Mouse (Mus musculus): Measurements from ENCODE around the gene Cbr3. TPM values are rescaled to one million over a fixed set of nuclear protein-coding genes. Genes with fewer than 3 reads are reported as not detected.

The Cbr3 gene
- polyA plus RNA-seq, 1 experiment from 2014 or later, result 1.7 TPM

- no peak overlapping the region for H3K4me3 ChIP-seq (replicated peaks; ENCODE audit: low read length)
- no peaks in the 10 kb centered on the region for H3K36me3 ChIP-seq (replicated peaks; ENCODE audit: control insufficient read depth, insufficient read depth)
- H3K4me1 ChIP-seq (replicated peaks; ENCODE audit: control insufficient read depth, insufficient read depth, low read length), result no peaks in the 10 kb centered on the region
- H3K27me3 ChIP-seq (ENCODE audit: control insufficient read depth, insufficient read depth, low read length), result peaks cover 16% of the 10 kb centered on the region
- DNase-seq (ENCODE audit: low spot score), result no peak
- no peak overlapping the region for H3K27ac ChIP-seq
- H3K9me3 ChIP-seq (ENCODE audit: control insufficient read depth, low read length), result no peaks in the 10 kb centered on the region
- no peak overlapping the region for H3K9ac ChIP-seq
- ATAC-seq (ENCODE audit: low FRiP score), result no peak
- 89% methylated on average over 7 of the region's 7 CpGs for WGBS
- no peak overlapping the region for H3K4me2 ChIP-seq (replicated peaks)
These were observed 24.1 kb downstream of the Cbr3 start for GRCm38 (mm10) chr16:93707116-93707515.

- WGBS, result 84% methylated on average over 1 of the region's 1 CpGs
These were observed 26.2 kb downstream of the Cbr3 start for GRCm38 (mm10) chr16:93709217-93709616.

GRCm38 (mm10) chr16:93710924-93711323 is 27.9 kb downstream of the Cbr3 start:
- Histone ChIP-seq H3K4me1 (replicated peaks; ENCODE audit: control insufficient read depth, insufficient read depth, low read length) (peaks cover 6% of the 10 kb centered on the region; the same call in 1 of the 2 replicates), H3K9me3 (ENCODE audit: control insufficient read depth, low read length) (no peaks in the 10 kb centered on the region), H3K36me3 (replicated peaks; ENCODE audit: control insufficient read depth, insufficient read depth) (peaks cover under 1% of the 10 kb centered on the region; the same call in 1 of the 2 replicates), H3K27ac (peak overlapping the region; percentile 58; the same call in 1 of the 2 replicates), H3K4me3 (replicated peaks; ENCODE audit: low read length) (peak overlapping the region; percentile 83), H3K4me2 (replicated peaks) (peak overlapping the region; percentile 71), H3K27me3 (ENCODE audit: control insufficient read depth, insufficient read depth, low read length) (peaks cover 16% of the 10 kb centered on the region), H3K9ac (peak overlapping the region; percentile 21)
- DNase-seq (ENCODE audit: low spot score) (peak; percentile 86), ATAC-seq (ENCODE audit: low FRiP score) (peak; percentile 51)
- under 1% methylated on average over 11 of the region's 11 CpGs for WGBS

More at GRCm38 (mm10) chr16:93709217-93709616, 26.2 kb downstream of the Cbr3 start:
- Histone ChIP-seq H3K27me3 (ENCODE audit: control insufficient read depth, insufficient read depth, low read length) (peaks cover 16% of the 10 kb centered on the region), H3K4me3 (replicated peaks; ENCODE audit: low read length) (no peak overlapping the region), H3K27ac (no peak overlapping the region), H3K4me2 (replicated peaks) (no peak overlapping the region), H3K36me3 (replicated peaks; ENCODE audit: control insufficient read depth, insufficient read depth) (no peaks in the 10 kb centered on the region), H3K4me1 (replicated peaks; ENCODE audit: control insufficient read depth, insufficient read depth, low read length) (peaks cover 6% of the 10 kb centered on the region; the same call in 1 of the 2 replicates), H3K9me3 (ENCODE audit: control insufficient read depth, low read length) (no peaks in the 10 kb centered on the region), H3K9ac (no peak overlapping the region)
- DNase-seq (ENCODE audit: low spot score) (no peak), ATAC-seq (ENCODE audit: low FRiP score) (no peak)

GRCm38 (mm10) chr16:93711411-93712188 is 28.6 kb downstream of the Cbr3 start, which contains the start of gene Dop1b:
Gene Dop1b, plus strand, starts transcription at chr16:93711904.
- ATAC-seq (ENCODE audit: low FRiP score), result peak; percentile 90
- peak within 1 kb of the TSS; percentile 83 for H3K4me3 ChIP-seq (replicated peaks; ENCODE audit: low read length)

GRCm38 (mm10) chr16:93712189-93712885 is 29.3 kb downstream of the Cbr3 start:
- H3K9me3 ChIP-seq (ENCODE audit: control insufficient read depth, low read length), result no peaks in the 10 kb centered on the region
- peaks cover 7% of the 10 kb centered on the region; the same call in 1 of the 2 replicates for H3K36me3 ChIP-seq (replicated peaks; ENCODE audit: control insufficient read depth, insufficient read depth)
- peak overlapping the region; percentile 71 for H3K4me2 ChIP-seq (replicated peaks)
- 9% methylated on average over 31 of the region's 31 CpGs for WGBS
- 0 out of 2 replicates have a peak, but pooled peaks cover 5% of the 10 kb centered on the region for H3K27me3 ChIP-seq (ENCODE audit: control insufficient read depth, insufficient read depth, low read length)
- H3K4me1 ChIP-seq (replicated peaks; ENCODE audit: control insufficient read depth, insufficient read depth, low read length), result peaks cover 6% of the 10 kb centered on the region; the same call in 1 of the 2 replicates
- DNase-seq (ENCODE audit: low spot score) (no peak), ATAC-seq (ENCODE audit: low FRiP score) (no peak)
- peak overlapping the region; percentile 82 for H3K27ac ChIP-seq
- peak overlapping the region; percentile 83 for H3K4me3 ChIP-seq (replicated peaks; ENCODE audit: low read length)
- H3K9ac ChIP-seq, result peak overlapping the region; percentile 89

More at GRCm38 (mm10) chr16:93711411-93712188, 28.6 kb downstream of the Cbr3 start, which contains the start of gene Dop1b:
- H3K9me3 ChIP-seq (ENCODE audit: control insufficient read depth, low read length), result no peaks in the 10 kb centered on the region
- peak within 1 kb of the TSS; percentile 89 for H3K9ac ChIP-seq
- H3K27me3 ChIP-seq (ENCODE audit: control insufficient read depth, insufficient read depth, low read length), result peaks cover 12% of the 10 kb centered on the region
- WGBS, result under 1% methylated on average over 75 of the region's 77 CpGs
- H3K27ac ChIP-seq, result peak within 1 kb of the TSS; percentile 82
- peaks cover 7% of the 10 kb centered on the region; the same call in 1 of the 2 replicates for H3K36me3 ChIP-seq (replicated peaks; ENCODE audit: control insufficient read depth, insufficient read depth)
- H3K4me1 ChIP-seq (replicated peaks; ENCODE audit: control insufficient read depth, insufficient read depth, low read length), result peaks cover 6% of the 10 kb centered on the region; the same call in 1 of the 2 replicates
- H3K4me2 ChIP-seq (replicated peaks), result peak within 1 kb of the TSS; percentile 71
- DNase-seq (ENCODE audit: low spot score), result peak; percentile 99

- Histone ChIP-seq H3K36me3 (replicated peaks; ENCODE audit: control insufficient read depth, insufficient read depth) (peaks cover 11% of the 10 kb centered on the region; the same call in 1 of the 2 replicates), H3K4me1 (replicated peaks; ENCODE audit: control insufficient read depth, insufficient read depth, low read length) (peaks cover 6% of the 10 kb centered on the region; the same call in 1 of the 2 replicates), H3K9me3 (ENCODE audit: control insufficient read depth, low read length) (no peaks in the 10 kb centered on the region), H3K27ac (no peak overlapping the region), H3K4me2 (replicated peaks) (peak overlapping the region; percentile 71), H3K27me3 (ENCODE audit: control insufficient read depth, insufficient read depth, low read length) (0 out of 2 replicates have a peak, but pooled peaks cover 5% of the 10 kb centered on the region), H3K4me3 (replicated peaks; ENCODE audit: low read length) (peak overlapping the region; percentile 83), H3K9ac (peak overlapping the region; percentile 89)
- WGBS, result 76% methylated on average over 7 of the region's 7 CpGs
- ATAC-seq (ENCODE audit: low FRiP score) (no peak), DNase-seq (ENCODE audit: low spot score) (no peak)
These were observed 30.0 kb downstream of the Cbr3 start for GRCm38 (mm10) chr16:93712966-93713365.

GRCm38 (mm10) chr16:93714426-93714825 is 31.4 kb downstream of the Cbr3 start:
- ATAC-seq (ENCODE audit: low FRiP score) (no peak), DNase-seq (ENCODE audit: low spot score) (no peak)
- Histone ChIP-seq H3K4me3 (replicated peaks; ENCODE audit: low read length) (no peak overlapping the region), H3K9ac (no peak overlapping the region), H3K4me2 (replicated peaks) (no peak overlapping the region), H3K9me3 (ENCODE audit: control insufficient read depth, low read length) (no peaks in the 10 kb centered on the region), H3K27me3 (ENCODE audit: control insufficient read depth, insufficient read depth, low read length) (no peaks in the 10 kb centered on the region), H3K4me1 (replicated peaks; ENCODE audit: control insufficient read depth, insufficient read depth, low read length) (peaks cover 6% of the 10 kb centered on the region; the same call in 1 of the 2 replicates), H3K36me3 (replicated peaks; ENCODE audit: control insufficient read depth, insufficient read depth) (peaks cover 11% of the 10 kb centered on the region; the same call in 1 of the 2 replicates), H3K27ac (no peak overlapping the region)
- WGBS, result 19% methylated on average over 5 of the region's 5 CpGs

- DNase-seq (ENCODE audit: low spot score) (no peak), ATAC-seq (ENCODE audit: low FRiP score) (no peak)
- no peak overlapping the region for H3K4me3 ChIP-seq (replicated peaks; ENCODE audit: low read length)
- H3K36me3 ChIP-seq (replicated peaks; ENCODE audit: control insufficient read depth, insufficient read depth), result peaks cover 11% of the 10 kb centered on the region; the same call in 1 of the 2 replicates
- H3K27me3 ChIP-seq (ENCODE audit: control insufficient read depth, insufficient read depth, low read length), result no peaks in the 10 kb centered on the region
- H3K9ac ChIP-seq, result no peak overlapping the region
- H3K9me3 ChIP-seq (ENCODE audit: control insufficient read depth, low read length), result no peaks in the 10 kb centered on the region
- peaks cover 6% of the 10 kb centered on the region; the same call in 1 of the 2 replicates for H3K4me1 ChIP-seq (replicated peaks; ENCODE audit: control insufficient read depth, insufficient read depth, low read length)
- H3K4me2 ChIP-seq (replicated peaks), result no peak overlapping the region
- WGBS, result 88% methylated on average over 6 of the region's 6 CpGs
- H3K27ac ChIP-seq, result no peak overlapping the region
These were observed 32.8 kb downstream of the Cbr3 start for GRCm38 (mm10) chr16:93715826-93716225.

Data from hindbrain, embryonic 14.5 days (tissue).